Mouse (Mus musculus) myocyte (in vitro differentiated cells): ENCODE measurements around the gene Olfr543. TPM values are rescaled to one million over a fixed set of nuclear protein-coding genes. Genes with fewer than 3 reads are reported as not detected.
"Not testable (repeated sequence)": the region's sequence is repeated elsewhere in the genome, so short reads cannot be mapped to it uniquely, and the experiment has no call there.

Experiments
- H3K27me3 ChIP-seq: one replicate; pipeline ENCODE4 v1.6.1; 2011; ENCODE audit not compliant: control insufficient read depth, insufficient read depth, insufficient read length
- H3K36me3 ChIP-seq: one replicate; pipeline ENCODE4 v1.6.1; 2011; ENCODE audit not compliant: control insufficient read depth, insufficient read depth
- H3K4me2 ChIP-seq: one replicate; pipeline ENCODE4 v1.6.1; 2011; ENCODE audit warnings: low read depth, control low read depth
- H3K4me3 ChIP-seq: one replicate; pipeline ENCODE4 v1.5.1; 2011; ENCODE audit warnings: mild to moderate bottlenecking, control low read depth, moderate library complexity
- H3K79me2 ChIP-seq: one replicate; pipeline ENCODE4 v1.6.1; 2011; ENCODE audit not compliant: control insufficient read depth, insufficient read depth
- H3ac ChIP-seq: one replicate; pipeline ENCODE4 v1.6.1; 2011; ENCODE audit not compliant: control insufficient read depth, insufficient read length
- CEBPB ChIP-seq: IDR thresholded peaks from 2 replicates; pipeline ENCODE4 v1.6.1; 2011; ENCODE audit warnings: mild to moderate bottlenecking, moderate library complexity; ENCODE audit not compliant: poor library complexity, insufficient read depth, severe bottlenecking
- E2F4 ChIP-seq: IDR thresholded peaks from one replicate; pipeline ENCODE4 v1.6.1; 2011; ENCODE audit warnings: mild to moderate bottlenecking, control low read depth, moderate library complexity; ENCODE audit not compliant: insufficient read depth
- MAX ChIP-seq: IDR thresholded peaks from one replicate; pipeline ENCODE4 v1.6.1; 2011; ENCODE audit warnings: low read depth, mild to moderate bottlenecking, control low read depth
- MYOD1 ChIP-seq, 3 experiments: IDR thresholded peaks; one replicate each; pipeline ENCODE4 v1.6.1; 2011; ENCODE audit warnings: control low read depth in 2 of 3, low read depth in 2 of 3, mild to moderate bottlenecking in 2 of 3, moderate library complexity in 1 of 3; ENCODE audit not compliant: insufficient read length in 2 of 3, control insufficient read depth in 1 of 3
- MYOG ChIP-seq, 3 experiments: IDR thresholded peaks; one replicate each; pipeline ENCODE4 v1.6.1; 2011; ENCODE audit warnings: control low read depth in 2 of 3, low read depth in 2 of 3, mild to moderate bottlenecking in 2 of 3; ENCODE audit not compliant: insufficient read length in 2 of 3, control insufficient read depth in 1 of 3, insufficient read depth in 1 of 3
- POLR2A ChIP-seq: IDR thresholded peaks from one replicate; pipeline ENCODE4 v1.6.1; 2011; ENCODE audit warnings: low read depth, mild to moderate bottlenecking, control low read depth, moderate library complexity; ENCODE audit not compliant: insufficient read length
- POLR2AphosphoS2 ChIP-seq: IDR thresholded peaks from one replicate; pipeline ENCODE4 v1.6.1; 2011; ENCODE audit warnings: low read depth, control low read depth; ENCODE audit not compliant: insufficient read length
- REST ChIP-seq: IDR thresholded peaks from one replicate; pipeline ENCODE4 v1.6.1; 2011; ENCODE audit warnings: mild to moderate bottlenecking, control low read depth, moderate library complexity; ENCODE audit not compliant: insufficient read depth, insufficient read length
- SRF ChIP-seq: IDR thresholded peaks from one replicate; pipeline ENCODE4 v1.6.1; 2011; ENCODE audit warnings: low read depth; ENCODE audit not compliant: control insufficient read depth, insufficient read length
- TCF12 ChIP-seq: IDR thresholded peaks from one replicate; pipeline ENCODE4 v1.6.1; 2011; ENCODE audit warnings: mild to moderate bottlenecking, control low read depth; ENCODE audit not compliant: poor library complexity, insufficient read depth, severe bottlenecking
- TCF3 ChIP-seq: IDR thresholded peaks from one replicate; pipeline ENCODE4 v1.6.1; 2011; ENCODE audit warnings: low read depth, control low read depth; ENCODE audit not compliant: insufficient read length
- USF1 ChIP-seq: IDR thresholded peaks from one replicate; pipeline ENCODE4 v1.6.1; 2011; ENCODE audit warnings: low read depth, mild to moderate bottlenecking, control low read depth, moderate library complexity
- polyA plus RNA-seq: library from polyadenylated mRNA; unstranded; fragments of >200 nt; fragmentation: generic; extraction: Trizol; gene quantifications from one replicate; pipeline ENCODE4 v1.2.1, GENCODE M21; 2012; ENCODE audit warnings: missing spikeins

The Olfr543 gene
- polyA plus RNA-seq, 1 experiment = not detected

- no peak overlapping the region for H3K4me3 ChIP-seq
- no peaks in the 10 kb centered on the region for H3K27me3 ChIP-seq
- no peaks in the 10 kb centered on the region for H3K79me2 ChIP-seq
- TF ChIP-seq MYOD1 (IDR thresholded peaks at IDR 0.05; ENCODE audit: control insufficient read depth in 1 of 3, insufficient read length in 2 of 3, low read depth in 2 of 3) (no peak), E2F4 (no peak), POLR2AphosphoS2 (no peak), MYOG (IDR thresholded peaks at IDR 0.05; ENCODE audit: control insufficient read depth in 1 of 3, insufficient read depth in 1 of 3, insufficient read length in 2 of 3, low read depth in 2 of 3) (no peak), TCF3 (no peak), USF1 (no peak), POLR2A (no peak), REST (no peak), TCF12 (no peak), CEBPB (no peak), SRF (no peak), MAX (no peak)
- no peak overlapping the region for H3ac ChIP-seq
- no peaks in the 10 kb centered on the region for H3K36me3 ChIP-seq
- H3K4me2 ChIP-seq = no peak overlapping the region
These were observed 25.4 kb upstream of the Olfr543 start for GRCm38 (mm10) chr7:102506848-102507247.

GRCm38 (mm10) chr7:102501986-102502385 lies 20.5 kb upstream of the Olfr543 start:
- TF ChIP-seq TCF12 (no peak), POLR2AphosphoS2 (no peak)
- H3K27me3 ChIP-seq = no peaks in the 10 kb centered on the region
- H3K36me3 ChIP-seq = no peaks in the 10 kb centered on the region
- H3K4me3 ChIP-seq = no peak overlapping the region
- H3ac ChIP-seq = no peak overlapping the region
- H3K4me2 ChIP-seq = no peak overlapping the region
- no peaks in the 10 kb centered on the region for H3K79me2 ChIP-seq

- Histone ChIP-seq H3K27me3 (no peaks in the 10 kb centered on the region), H3K4me3 (no peak within 1 kb of the TSS), H3K79me2 (no peaks in the 10 kb centered on the region), H3K4me2 (no peak within 1 kb of the TSS), H3ac (no peak within 1 kb of the TSS), H3K36me3 (no peaks in the 10 kb centered on the region)
- TF ChIP-seq SRF (no peak), MAX (no peak)
These were observed 18.0 kb upstream of the Olfr543 start, which contains the start of gene Olfr545 for GRCm38 (mm10) chr7:102499473-102499872. Olfr545 (minus strand) TSS chr7:102499573.

- not testable (repeated sequence) for H3K79me2 ChIP-seq, H3ac ChIP-seq, H3K36me3 ChIP-seq, H3K4me3 ChIP-seq, H3K27me3 ChIP-seq, H3K4me2 ChIP-seq
These were observed 12.9 kb upstream of the Olfr543 start for GRCm38 (mm10) chr7:102494416-102494815.

- Histone ChIP-seq H3K4me3 (no peak within 1 kb of the TSS), H3K4me2 (no peak within 1 kb of the TSS), H3K27me3 (no peaks in the 10 kb centered on the region), H3K79me2 (no peaks in the 10 kb centered on the region), H3K36me3 (no peaks in the 10 kb centered on the region), H3ac (no peak within 1 kb of the TSS)
- TF ChIP-seq POLR2A (no peak), REST (no peak), CEBPB (no peak), MYOG (IDR thresholded peaks at IDR 0.05; ENCODE audit: control insufficient read depth in 1 of 3, insufficient read depth in 1 of 3, insufficient read length in 2 of 3, low read depth in 2 of 3) (no peak), POLR2AphosphoS2 (no peak), E2F4 (no peak), MAX (no peak), SRF (no peak)
These were observed 6.7 kb upstream of the Olfr543 start, which contains the start of gene Olfr544 for GRCm38 (mm10) chr7:102488161-102488560. Olfr544 (minus strand) TSS chr7:102488313.

GRCm38 (mm10) chr7:102486105-102486504 lies 4.6 kb upstream of the Olfr543 start:
- Histone ChIP-seq H3K4me3 (no peak overlapping the region), H3K79me2 (no peaks in the 10 kb centered on the region), H3K36me3 (no peaks in the 10 kb centered on the region), H3K27me3 (no peaks in the 10 kb centered on the region), H3K4me2 (no peak overlapping the region), H3ac (no peak overlapping the region)
- TF ChIP-seq TCF3 = no peak
- TF ChIP-seq MYOD1 (IDR thresholded peaks at IDR 0.05; ENCODE audit: control insufficient read depth in 1 of 3, insufficient read length in 2 of 3, low read depth in 2 of 3) = no peak
- TF ChIP-seq TCF12 = no peak
- TF ChIP-seq CEBPB = no peak

- not testable (repeated sequence) for H3K4me2 ChIP-seq, H3K27me3 ChIP-seq, H3K36me3 ChIP-seq, H3ac ChIP-seq, H3K4me3 ChIP-seq, H3K79me2 ChIP-seq
These were observed 3.3 kb upstream of the Olfr543 start for GRCm38 (mm10) chr7:102484766-102485165.
